Comparison of ENCODE assay signal across 12 mouse cellular contexts in the genomic region with DNA sequence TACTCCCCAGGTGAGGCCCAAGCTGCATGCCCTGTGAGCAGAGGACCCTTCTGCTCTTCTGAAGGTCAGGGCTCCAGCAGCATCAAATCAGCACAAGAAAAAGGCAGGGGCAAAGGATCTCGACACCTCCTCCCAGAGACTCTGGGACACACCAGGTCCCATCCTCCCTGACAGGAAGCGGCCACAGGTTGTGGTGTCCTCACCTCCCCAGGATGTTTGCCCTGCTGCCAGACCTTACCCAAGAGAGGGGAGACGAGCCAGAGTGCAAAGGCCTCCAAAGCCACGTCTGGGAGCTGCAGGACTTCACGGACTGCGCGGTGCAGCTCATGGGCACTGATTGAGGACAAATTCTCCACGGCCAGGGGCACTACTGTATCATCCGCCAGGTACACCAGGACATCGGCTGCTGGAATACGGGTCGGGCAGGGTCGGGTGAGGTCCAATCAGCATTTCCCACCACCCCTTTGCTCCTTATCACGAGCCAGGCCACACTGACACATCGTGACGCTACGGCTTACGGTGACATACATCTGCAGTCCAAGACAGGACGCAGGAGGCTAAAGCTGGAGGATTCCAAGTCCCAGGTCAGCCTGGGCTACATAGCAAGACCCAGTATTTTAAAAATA. TPM values are rescaled to one million over a fixed set of nuclear protein-coding genes. Genes with fewer than 3 reads are reported as not detected.
DNase-seq lines count a peak whose midpoint lies in the region; ATAC-seq and TF ChIP-seq lines count a peak whose summit lies in the region.
"Had no signal": no experiment of that assay in that cellular context is flagged by ENCODE, and none has a peak within 500 bp of the region (broad histone marks: within the 10 kb centered on the region; RNA-seq: fewer than 3 reads in every experiment).

No protein-coding gene starts in this region.

- no peaks in the 10 kb centered on the region for H3K79me2 ChIP-seq in liver, adult 2 months (ENCODE audit: control insufficient read depth, insufficient read depth, low read length)

- 0 out of 2 replicates have a peak, but pooled peaks have one; percentile 17 for TF ChIP-seq POLR2A in liver, adult 2 months (IDR thresholded peaks at IDR 0.05; ENCODE audit: extremely low read depth, insufficient read depth, low read length)

- H3K9me3 ChIP-seq in heart, embryonic 11.5 days (replicated peaks; ENCODE audit: control insufficient read depth, low read length), result no peaks in the 10 kb centered on the region
- H3K9me3 ChIP-seq in liver, embryonic 15.5 days (replicated peaks), result no peaks in the 10 kb centered on the region

- 0 out of 2 replicates have a peak overlapping the region, but pooled peaks have one; percentile 3 for H3K4me3 ChIP-seq in heart, embryonic 11.5 days (ENCODE audit: low read depth, low read length)
- peak overlapping the region; percentile 31; the same call in 1 of the 2 replicates for H3K4me3 ChIP-seq in liver, adult 2 months (ENCODE audit: insufficient read depth, low read depth, low read length)
- H3K4me3 ChIP-seq in liver, embryonic 15.5 days (replicated peaks), result 0 out of 2 replicates have a peak overlapping the region, but pooled peaks have one; percentile 14
- H3K4me3 ChIP-seq: left cerebral cortex, adult 2 months had no signal

- WGBS in heart, embryonic 11.5 days (ENCODE audit: insufficient replicate concordance), result 68% methylated on average over 19 of the region's 19 CpGs
- 17% methylated on average over 19 of the region's 19 CpGs for WGBS in liver, adult 2 months
- WGBS in liver, embryonic 15.5 days (ENCODE audit: insufficient replicate concordance), result 42% methylated on average over 19 of the region's 19 CpGs

- no peaks in the 10 kb centered on the region for H3K27me3 ChIP-seq in heart, embryonic 11.5 days (ENCODE audit: control insufficient read depth, insufficient read depth, low read length)
- no peaks in the 10 kb centered on the region for H3K27me3 ChIP-seq in liver, adult 2 months (ENCODE audit: control insufficient read depth, insufficient read depth, low read length)
- no peaks in the 10 kb centered on the region for H3K27me3 ChIP-seq in liver, embryonic 15.5 days

- H3K9ac ChIP-seq in heart, embryonic 11.5 days (ENCODE audit: low read depth, low read length), result no peak overlapping the region
- peak overlapping the region; percentile 65 for H3K9ac ChIP-seq in liver, adult 2 months (ENCODE audit: low read depth, low read length)
- H3K9ac ChIP-seq in liver, embryonic 15.5 days, result peak overlapping the region; percentile 3; the same call in 1 of the 2 replicates

- peaks cover 38% of the 10 kb centered on the region for H3K4me1 ChIP-seq in heart, embryonic 11.5 days (ENCODE audit: control insufficient read depth, insufficient read depth, low read length)
- H3K4me1 ChIP-seq in liver, adult 2 months (ENCODE audit: control insufficient read depth, insufficient read depth, low read length), result peaks cover 32% of the 10 kb centered on the region
- peaks cover 66% of the 10 kb centered on the region for H3K4me1 ChIP-seq in liver, embryonic 15.5 days (replicated peaks)

- DNase-seq in heart, adult 8-10 months (ENCODE audit: low spot score), result no peak
- peak; percentile 92 for DNase-seq in liver, adult 2 months (ENCODE audit: extremely low read depth, low read depth, low spot score)
- no peak for DNase-seq in liver
- peak; percentile 39 for DNase-seq in T-cell, adult 2 months (ENCODE audit: low spot score)
- DNase-seq in urinary bladder, adult 2 months (ENCODE audit: low spot score), result no peak
- DNase-seq: embryo, embryonic 11 days; kidney, adult 11 months had no signal

- no peak overlapping the region for H3K27ac ChIP-seq in heart, embryonic 11.5 days (ENCODE audit: low read depth, low read length)
- peak overlapping the region; percentile 74 for H3K27ac ChIP-seq in liver, adult 2 months (replicated peaks; ENCODE audit: insufficient read depth, low read depth, low read length)
- 0 out of 2 replicates have a peak overlapping the region, but pooled peaks have one; percentile 33 for H3K27ac ChIP-seq in liver, embryonic 15.5 days (replicated peaks)
- H3K27ac ChIP-seq: left cerebral cortex, adult 2 months had no signal

- ATAC-seq in heart, embryonic 11.5 days (replicated peaks; ENCODE audit: insufficient number of reproducible peaks, low FRiP score, low TSS enrichment), result no peak
- ATAC-seq in liver, embryonic 15.5 days (ENCODE audit: insufficient read depth), result no peak
- no peak for ATAC-seq in cerebellum, adult (ENCODE audit: insufficient number of reproducible peaks, low FRiP score, low TSS enrichment)
- ATAC-seq: forebrain, embryonic 16.5 days had no signal

- TF ChIP-seq CTCF in liver, adult 2 months (IDR thresholded peaks at IDR 0.05; ENCODE audit: low read depth, low read length), result no peak

- H3K36me3 ChIP-seq in heart, embryonic 11.5 days (ENCODE audit: control insufficient read depth, insufficient read depth, low read length), result peaks cover 10% of the 10 kb centered on the region; the same call in 1 of the 2 replicates
- peaks cover 7% of the 10 kb centered on the region; the same call in 1 of the 2 replicates for H3K36me3 ChIP-seq in liver, adult 2 months (ENCODE audit: control insufficient read depth, insufficient read depth, low read length)
- H3K36me3 ChIP-seq in liver, embryonic 15.5 days (replicated peaks), result peaks cover 31% of the 10 kb centered on the region

- peak overlapping the region; percentile 17 for H3K4me2 ChIP-seq in heart, embryonic 11.5 days
- H3K4me2 ChIP-seq in liver, embryonic 15.5 days, result peak overlapping the region; percentile 92

RNA-seq across cellular contexts. Expression of a gene that starts 2.0 kb away (rescaled TPM):
- 15.4 and 19.3 TPM in 2 replicates for polyA plus RNA-seq in heart, embryonic 11.5 days (2014; fragmentation: Nextera tagmentation; extraction: Ambion mirVana)
- total RNA-seq in heart, adult 8-10 months (2022), result 1 to 10 TPM; 7.1 to 8.1 (median 7.5) TPM
- 5.2 and 5.9 TPM in 2 replicates for total RNA-seq in liver, adult 2 months (2014; rRNA removed)
- 10.3 and 14.2 TPM in 2 replicates for polyA plus RNA-seq in liver, adult 2 months (2012; rRNA removed)
- 12.9 and 13.1 TPM in 2 replicates for polyA plus RNA-seq in liver, embryonic 15.5 days (2015; fragmentation: Nextera tagmentation; extraction: Ambion mirVana)
- polyA plus RNA-seq in urinary bladder, adult 2 months (2012; rRNA removed), result 20.7 and 21.6 TPM in 2 replicates

RNA-seq across cellular contexts. Expression of a gene that starts 4.6 kb away (rescaled TPM):
- polyA plus RNA-seq in heart, embryonic 11.5 days (2014; fragmentation: Nextera tagmentation; extraction: Ambion mirVana), result 2.1 and 2.3 TPM in 2 replicates
- total RNA-seq in heart, adult 8-10 months (2022), result 1 to 10 TPM; 2.4 to 3.8 (median 2.8) TPM
- 8.6 and 13.0 TPM in 2 replicates for total RNA-seq in liver, adult 2 months (2014; rRNA removed)
- polyA plus RNA-seq in liver, adult 2 months (2012; rRNA removed), result 52.8 and 57.7 TPM in 2 replicates
- polyA plus RNA-seq in liver, embryonic 15.5 days (2015; fragmentation: Nextera tagmentation; extraction: Ambion mirVana), result 7.1 and 7.9 TPM in 2 replicates
- polyA plus RNA-seq in urinary bladder, adult 2 months (2012; rRNA removed), result 19.2 and 25.1 TPM in 2 replicates

RNA-seq across cellular contexts. Expression of a gene that starts 20.9 kb away (rescaled TPM):
- polyA plus RNA-seq in heart, embryonic 11.5 days (2014; fragmentation: Nextera tagmentation; extraction: Ambion mirVana), result 1.5 and 2.6 TPM in 2 replicates
- under 1 TPM; 0.23 to 0.50 (median 0.34) TPM for total RNA-seq in heart, adult 8-10 months (2022)
- 0.18 and 0.27 TPM in 2 replicates for total RNA-seq in liver, adult 2 months (2014; rRNA removed)
- polyA plus RNA-seq in liver, adult 2 months (2012; rRNA removed), result 0.16 and 0.24 TPM in 2 replicates
- 2.8 and 2.9 TPM in 2 replicates for polyA plus RNA-seq in liver, embryonic 15.5 days (2015; fragmentation: Nextera tagmentation; extraction: Ambion mirVana)
- 0.69 and 0.87 TPM in 2 replicates for polyA plus RNA-seq in urinary bladder, adult 2 months (2012; rRNA removed)

RNA-seq across cellular contexts. Expression of a gene that starts 39.8 kb away (rescaled TPM):
- 105 and 119 TPM in 2 replicates for polyA plus RNA-seq in heart, embryonic 11.5 days (2014; fragmentation: Nextera tagmentation; extraction: Ambion mirVana)
- 10 to 100 TPM; 71.9 to 95.2 (median 81.1) TPM for total RNA-seq in heart, adult 8-10 months (2022)
- total RNA-seq in liver, adult 2 months (2014; rRNA removed), result 10.3 and 10.7 TPM in 2 replicates
- 28.8 and 40.0 TPM in 2 replicates for polyA plus RNA-seq in liver, adult 2 months (2012; rRNA removed)
- 52.7 and 59.4 TPM in 2 replicates for polyA plus RNA-seq in liver, embryonic 15.5 days (2015; fragmentation: Nextera tagmentation; extraction: Ambion mirVana)
- 87.5 and 102 TPM in 2 replicates for polyA plus RNA-seq in urinary bladder, adult 2 months (2012; rRNA removed)

RNA-seq across cellular contexts. Expression of a gene that starts 51.6 kb away (rescaled TPM):
- 6.3 and 7.6 TPM in 2 replicates for polyA plus RNA-seq in heart, embryonic 11.5 days (2014; fragmentation: Nextera tagmentation; extraction: Ambion mirVana)
- 1 to 10 TPM; 6.0 to 9.7 (median 8.9) TPM for total RNA-seq in heart, adult 8-10 months (2022)
- total RNA-seq in liver, adult 2 months (2014; rRNA removed), result 1.7 and 2.1 TPM in 2 replicates
- 2.1 and 2.4 TPM in 2 replicates for polyA plus RNA-seq in liver, adult 2 months (2012; rRNA removed)
- polyA plus RNA-seq in liver, embryonic 15.5 days (2015; fragmentation: Nextera tagmentation; extraction: Ambion mirVana), result 2.9 and 3.1 TPM in 2 replicates
- polyA plus RNA-seq in urinary bladder, adult 2 months (2012; rRNA removed), result 22.9 and 26.2 TPM in 2 replicates

Comparison
In these comparisons a context has a peak if more than half of its experiments do, and no peak if none do; other contexts are left out.
1. DNase-seq: peak in liver, adult 2 months (single experiment) and T-cell, adult 2 months (single experiment); none in heart, adult 8-10 months (single experiment), liver (single experiment) and urinary bladder, adult 2 months (single experiment).
2. Peak in every context shown above with its lines, with median percentiles within 50 percentile points of each other: H3K4me3 ChIP-seq.